9 mouse cellular contexts compared by ENCODE assay signal in the genomic region with DNA sequence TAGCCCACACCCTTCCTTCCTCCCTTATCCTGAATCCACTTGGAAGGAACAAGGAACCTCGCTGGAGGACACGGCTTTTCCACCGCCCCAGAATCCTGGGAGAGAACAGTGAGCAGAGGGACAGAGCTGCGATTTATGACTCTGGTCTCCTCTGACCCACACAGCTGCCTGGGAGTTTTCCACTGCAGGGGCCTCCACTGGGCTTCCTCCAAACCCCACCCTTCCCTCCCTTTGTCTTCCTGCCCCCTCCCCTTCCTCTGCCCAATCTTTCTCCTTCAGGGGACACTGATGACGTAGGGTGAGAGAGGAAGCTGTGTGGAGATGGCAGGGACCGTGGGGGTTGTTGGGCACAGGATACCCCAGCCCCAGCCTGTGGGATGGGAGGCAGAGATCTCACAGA. TPM values are rescaled to one million over a fixed set of nuclear protein-coding genes. Genes with fewer than 3 reads are reported as not detected.
DNase-seq lines count a peak whose midpoint lies in the region; ATAC-seq and TF ChIP-seq lines count a peak whose summit lies in the region.
"Had no signal": no experiment of that assay in that cellular context is flagged by ENCODE, and none has a peak within 500 bp of the region (broad histone marks: within the 10 kb centered on the region; RNA-seq: fewer than 3 reads in every experiment).

A gene (plus strand): TSS at position 286 of the 400 bp plus-strand sequence.

- no peak for DNase-seq in left cerebral cortex, adult 2 months (ENCODE audit: extremely low spot score in 1 of 2, low spot score in 2 of 2)
- DNase-seq in left cerebral cortex, postnatal 25 days (ENCODE audit: low spot score in 2 of 2) = no peak
- peak; percentile 74 to 82 for DNase-seq in kidney, postnatal 4 days
- DNase-seq in left cerebral cortex, postnatal 36 days (ENCODE audit: low spot score in 2 of 2) = no peak
- no peak for DNase-seq in layer of hippocampus, postnatal 10 days (ENCODE audit: low spot score in 2 of 2)

- TF ChIP-seq CTCF in left cerebral cortex, adult 2 months (IDR thresholded peaks at IDR 0.05) = no peak

- H3K27me3 ChIP-seq in heart, embryonic 11.5 days (ENCODE audit: control insufficient read depth, insufficient read depth, low read length) = no peaks in the 10 kb centered on the region
- H3K27me3 ChIP-seq: Patski had no signal

- H3K4me1 ChIP-seq in heart, embryonic 11.5 days (ENCODE audit: control insufficient read depth, insufficient read depth, low read length) = peaks cover 20% of the 10 kb centered on the region

- no peak for ATAC-seq in heart, embryonic 11.5 days (replicated peaks; ENCODE audit: insufficient number of reproducible peaks, low FRiP score, low TSS enrichment)
- no peak for ATAC-seq in megakaryocyte progenitor cell, adult 5-6 weeks (replicated peaks; ENCODE audit: poor library complexity)
- no peak for ATAC-seq in frontal cortex, adult (ENCODE audit: low TSS enrichment)
- ATAC-seq: Patski had no signal

- no peak within 1 kb of the TSS for H3K4me3 ChIP-seq in left cerebral cortex, adult 2 months
- H3K4me3 ChIP-seq in heart, embryonic 11.5 days (ENCODE audit: low read depth, low read length) = no peak within 1 kb of the TSS

- H3K36me3 ChIP-seq in heart, embryonic 11.5 days (ENCODE audit: control insufficient read depth, insufficient read depth, low read length) = peaks cover 11% of the 10 kb centered on the region

- intact Hi-C loops in left cerebral cortex, adult 2 months (cut with DNase I) = no loop called here
- intact Hi-C loops in left cerebral cortex, postnatal 25 days (cut with DNase I) = no loop called here
- intact Hi-C loops in left cerebral cortex, postnatal 36 days (cut with DNase I) = no loop called here

- no peak within 1 kb of the TSS; the same call in 1 of the 2 replicates for H3K4me2 ChIP-seq in heart, embryonic 11.5 days

- no peaks in the 10 kb centered on the region for H3K9me3 ChIP-seq in heart, embryonic 11.5 days (replicated peaks; ENCODE audit: control insufficient read depth, low read length)

- WGBS in heart, embryonic 11.5 days (ENCODE audit: insufficient replicate concordance) = 56% methylated on average over 6 of the region's 6 CpGs

- peak within 1 kb of the TSS; percentile 44; the same call in 1 of the 2 replicates for H3K27ac ChIP-seq in left cerebral cortex, adult 2 months
- peak within 1 kb of the TSS; percentile 76 for H3K27ac ChIP-seq in heart, embryonic 11.5 days (ENCODE audit: low read depth, low read length)

- peak within 1 kb of the TSS; percentile 29; the same call in 1 of the 2 replicates for H3K9ac ChIP-seq in heart, embryonic 11.5 days (ENCODE audit: low read depth, low read length)

RNA-seq across cellular contexts. Expression of the gene that starts here (rescaled TPM):
- total RNA-seq in left cerebral cortex, adult 2 months (2021) = under 1 TPM; 0.30 to 0.32 TPM
- not detected for total RNA-seq in left cerebral cortex, postnatal 25 days (2021)
- polyA plus RNA-seq in heart, embryonic 11.5 days (2014; fragmentation: Nextera tagmentation; extraction: Ambion mirVana) = 1.3 and 1.9 TPM in 2 replicates
- 61.8 and 69.7 TPM in 2 replicates for total RNA-seq in megakaryocyte progenitor cell, adult 5-6 weeks (2015)
- 48.5 and 50.4 TPM in 2 replicates for total RNA-seq in megakaryocyte progenitor cell, adult 5-6 weeks (2017)
- not detected for total RNA-seq in left cerebral cortex, postnatal 36 days (2021)
- total RNA-seq in layer of hippocampus, postnatal 10 days (2021) = not detected

Comparison
In these comparisons a context has a peak if more than half of its experiments do, and no peak if none do; other contexts are left out.
1. RNA of the gene that starts here (total RNA-seq): 48.5 to 69.7 TPM in megakaryocyte progenitor cell, adult 5-6 weeks; 0.30 to 0.32 TPM in left cerebral cortex, adult 2 months, not detected in layer of hippocampus, postnatal 10 days, not detected in left cerebral cortex, postnatal 36 days and not detected in left cerebral cortex, postnatal 25 days; every median in the first group is over 10 times any median in the second.
2. DNase-seq: peak in kidney, postnatal 4 days (2 of 2); none in left cerebral cortex, adult 2 months (0 of 2), left cerebral cortex, postnatal 25 days (0 of 2), left cerebral cortex, postnatal 36 days (0 of 2) and layer of hippocampus, postnatal 10 days (0 of 2).